Mouse (Mus musculus): ENCODE results near the gene Sox30.

Sox30 gene

DNA sequence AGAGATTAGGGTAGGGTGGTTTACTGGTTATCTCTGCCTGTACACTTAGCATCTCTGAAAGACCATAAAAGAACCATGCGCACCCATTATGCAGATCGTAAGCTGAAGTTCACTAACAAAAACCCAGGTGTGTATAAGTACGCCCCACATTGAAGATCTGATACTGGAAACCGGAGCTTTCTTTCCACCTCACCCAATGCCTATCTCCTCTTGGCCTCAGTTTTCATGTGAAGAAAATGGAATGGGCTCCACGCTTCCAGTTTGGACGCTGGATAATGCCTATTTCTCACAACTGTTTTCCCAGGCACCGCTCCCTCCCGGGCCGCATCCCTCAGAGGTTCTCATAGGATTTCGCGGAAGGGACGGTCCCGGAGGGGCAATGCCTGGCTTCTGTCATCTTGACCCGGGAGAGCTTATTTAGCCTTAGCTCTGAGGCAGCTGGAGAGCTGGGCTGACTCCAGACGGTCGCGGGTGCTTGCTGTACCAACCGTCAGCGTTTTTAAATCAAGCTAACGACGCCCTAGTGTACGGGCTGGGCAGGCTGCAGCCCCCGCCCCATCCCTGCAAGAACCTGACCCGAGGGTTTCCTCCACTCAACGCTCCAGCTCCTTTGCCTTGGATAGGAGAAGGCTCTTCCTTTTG is 76.8 kb downstream of the Sox30 start:
- peak; percentile 62 to 79 for DNase-seq

DNA sequence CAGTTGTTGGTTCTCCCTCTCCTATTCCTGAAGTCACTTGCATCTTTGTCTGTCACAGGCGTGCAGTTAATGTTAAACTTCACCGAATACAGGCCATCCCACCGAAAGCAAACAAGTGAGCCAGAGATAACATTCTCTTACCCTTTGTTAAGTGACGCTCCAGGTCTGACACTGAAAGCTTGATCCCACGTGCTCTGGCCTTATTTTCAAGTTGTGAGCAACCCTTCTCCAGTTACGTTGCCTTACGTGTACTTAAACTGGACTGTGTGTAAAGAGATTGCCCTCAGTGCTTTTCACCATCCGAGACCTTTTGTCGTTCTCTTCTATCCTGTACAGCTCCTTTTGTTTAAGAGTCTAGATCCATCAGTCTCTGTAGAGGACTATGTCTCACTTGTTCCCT is 77.9 kb downstream of the Sox30 start:
- no peak for DNase-seq

DNA sequence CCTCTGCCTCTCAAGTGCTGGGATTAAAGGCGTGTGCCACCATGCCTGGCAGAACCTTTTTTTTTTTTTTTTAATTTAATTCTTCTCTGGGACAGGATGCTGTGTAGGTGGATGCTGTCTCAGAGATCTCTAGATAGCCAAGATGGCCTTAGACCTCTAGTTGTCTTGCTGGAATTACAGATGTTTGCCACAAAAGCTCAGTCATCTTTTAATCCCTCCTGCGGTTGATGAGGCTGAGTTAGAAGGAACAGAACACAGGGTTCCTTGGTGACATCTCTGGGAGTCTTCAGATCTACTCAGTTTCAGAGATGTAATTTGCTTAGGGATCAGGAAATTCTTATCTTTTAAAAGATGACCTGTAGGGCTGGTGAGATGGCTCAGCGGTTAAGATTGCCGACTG is 78.8 kb downstream of the Sox30 start:
- no peak for DNase-seq

DNA sequence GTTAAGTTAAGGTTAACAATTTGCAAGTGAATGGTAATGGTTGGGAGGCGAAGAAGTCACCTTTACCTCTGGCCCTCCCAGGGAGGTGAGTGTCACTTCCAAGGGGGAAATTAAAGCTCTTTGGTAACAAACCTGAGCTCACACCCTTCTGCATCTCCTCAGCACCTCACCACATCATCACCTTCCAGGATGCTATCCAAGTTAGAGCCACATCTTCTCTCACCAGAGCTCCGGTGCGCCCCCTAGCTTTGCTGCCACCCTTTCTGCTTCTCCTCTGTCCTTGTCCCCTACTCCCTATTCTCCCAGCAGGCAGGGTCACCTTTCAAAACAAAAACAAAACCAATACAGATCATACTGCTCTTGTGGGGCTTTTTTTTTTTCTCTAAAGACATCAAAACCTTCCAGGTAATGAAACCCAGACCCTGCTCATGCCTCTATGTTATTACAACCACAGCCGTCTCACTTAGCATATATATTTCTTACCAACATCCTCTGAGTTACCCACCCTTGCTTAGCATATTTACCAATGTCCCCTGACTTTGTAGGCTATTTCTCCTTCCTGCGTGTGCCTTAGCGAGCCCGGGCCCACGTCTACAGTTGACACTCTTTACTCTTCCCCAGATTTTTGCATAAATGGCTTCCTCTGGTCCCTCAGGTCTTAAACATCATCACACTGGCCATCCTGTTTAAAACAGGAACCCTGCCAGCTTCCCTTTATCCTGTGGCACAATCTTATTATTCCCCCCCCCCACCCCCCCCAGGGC is 80.0 kb downstream of the Sox30 start:
- peak in 1 of 2 experiments; percentile 53 for DNase-seq

DNA sequence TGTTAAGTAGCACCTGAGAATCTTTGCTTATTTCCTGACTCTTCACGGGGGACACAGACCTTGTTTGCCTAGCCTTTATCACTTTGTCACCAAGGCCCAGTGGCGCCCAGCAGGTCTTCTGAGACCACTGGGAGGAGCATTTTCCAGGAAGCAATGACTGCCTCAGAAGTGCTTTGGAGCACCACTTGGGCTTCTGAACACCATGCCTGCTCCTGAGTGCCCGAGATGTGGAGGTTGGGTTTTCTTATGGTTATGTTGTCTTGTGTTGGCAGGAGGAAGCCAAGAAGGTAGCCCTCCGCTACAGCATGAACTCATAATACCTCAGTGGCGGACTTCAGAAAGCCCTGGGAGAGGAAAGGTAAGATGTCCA is 80.5 kb downstream of the Sox30 start:
- DNase-seq = peak; percentile 60 to 76

DNA sequence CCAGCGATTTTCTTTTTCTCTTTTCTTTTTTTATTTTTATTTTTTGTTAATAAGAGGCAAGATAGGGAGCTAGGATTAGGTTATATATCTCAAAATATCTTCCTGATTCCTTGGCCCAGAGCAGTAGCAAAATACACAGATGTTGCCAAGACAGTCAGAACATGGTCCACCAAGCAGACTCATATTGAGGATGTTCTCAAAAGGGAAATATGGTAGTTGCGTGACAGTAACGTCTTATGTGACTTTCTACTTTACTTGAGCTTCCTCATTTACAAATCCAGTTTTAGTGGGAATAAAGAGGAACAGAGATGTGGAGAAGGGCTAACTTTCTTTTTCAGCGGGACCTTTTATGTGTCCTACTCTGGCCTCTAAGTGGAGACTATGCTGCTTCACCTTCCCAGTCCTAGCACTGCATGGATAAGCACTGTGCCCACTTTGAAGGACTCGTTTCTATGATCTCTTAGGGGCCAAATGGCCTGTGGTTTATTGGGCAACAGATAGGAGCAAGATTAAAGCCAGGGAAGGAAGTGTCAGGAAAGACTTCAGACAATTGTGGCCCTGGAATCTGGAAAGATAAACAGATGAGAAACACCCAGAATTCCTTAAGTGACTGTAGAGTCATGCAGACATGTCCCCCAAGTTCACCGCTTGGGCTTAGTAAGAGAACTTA is 81.8 kb downstream of the Sox30 start:
- no peak for DNase-seq

DNA sequence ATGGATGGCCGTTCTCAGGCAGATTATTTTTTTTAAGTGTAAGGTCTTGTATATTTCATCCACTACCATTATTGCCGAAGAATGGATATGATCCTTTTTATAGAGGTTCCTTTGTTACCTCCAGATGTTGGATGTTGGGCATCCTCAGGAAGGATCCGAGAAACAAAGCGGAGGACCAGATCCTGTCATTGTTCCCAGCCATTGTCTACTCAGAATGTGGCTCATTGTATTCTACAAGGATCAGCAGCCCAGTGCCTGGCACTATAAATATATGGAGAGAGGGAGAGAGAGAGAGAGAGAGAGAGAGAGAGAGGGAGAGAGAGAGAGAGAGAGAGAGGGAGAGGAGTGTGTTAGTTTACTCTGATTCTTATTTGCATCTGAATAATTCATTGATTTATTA is 82.5 kb downstream of the Sox30 start:
- DNase-seq = no peak

DNA sequence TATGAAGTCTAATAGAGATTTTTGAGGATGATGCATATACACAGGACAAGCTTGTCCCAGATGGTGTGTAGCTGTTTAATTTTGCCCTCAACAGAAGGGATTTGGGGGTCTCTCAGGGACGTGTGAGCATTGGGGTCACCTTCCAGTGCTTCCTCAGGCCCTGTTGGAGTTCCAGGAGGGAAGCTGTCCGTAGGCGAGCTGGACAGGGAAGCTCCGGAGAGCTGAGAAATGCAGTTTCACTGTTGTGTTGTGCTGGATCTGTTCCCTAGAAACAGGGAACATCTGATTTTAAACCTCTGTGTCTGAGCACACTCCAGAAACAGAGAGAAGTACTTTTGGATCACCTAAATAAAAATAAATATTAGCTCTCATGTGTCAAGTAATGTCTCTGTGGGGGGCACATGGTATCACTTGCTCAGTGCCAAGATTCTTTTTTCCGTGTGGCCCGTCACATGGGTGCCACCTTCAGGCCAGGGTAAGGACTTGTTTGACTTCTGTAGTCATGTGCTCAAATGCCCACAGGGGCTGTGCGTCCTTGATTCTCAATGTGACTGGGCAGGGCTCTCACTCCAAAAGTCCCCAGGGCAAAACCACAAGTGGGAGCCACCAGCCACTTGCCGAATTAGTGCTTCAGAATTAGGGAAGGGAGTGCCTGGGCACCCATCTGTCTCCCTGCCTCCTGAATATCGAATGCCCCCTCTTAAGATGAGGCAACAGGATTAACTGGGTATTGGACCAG is 83.1 kb downstream of the Sox30 start:
- peak; percentile 66 to 83 for DNase-seq

DNA sequence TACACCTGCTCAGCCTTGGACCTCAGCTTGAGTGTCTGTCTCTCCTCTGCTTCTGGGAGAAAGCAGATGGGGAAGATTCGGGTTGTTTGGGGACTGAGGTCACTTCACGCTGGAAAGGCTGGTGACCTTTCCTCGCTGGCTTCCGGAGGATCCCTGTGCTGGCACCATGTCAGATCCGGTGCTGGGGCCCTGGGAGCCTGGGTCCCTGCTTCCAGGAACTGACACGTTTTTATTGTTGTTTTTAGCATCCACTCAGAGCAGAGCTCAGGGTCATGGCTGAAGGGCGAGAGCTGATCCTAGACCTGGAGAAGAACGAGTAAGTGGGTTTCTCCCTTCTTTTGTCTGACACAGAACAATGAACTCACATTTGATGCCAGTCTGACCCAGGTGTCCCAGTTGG is 84.7 kb downstream of the Sox30 start:
- peak; percentile 68 to 77 for DNase-seq

DNA sequence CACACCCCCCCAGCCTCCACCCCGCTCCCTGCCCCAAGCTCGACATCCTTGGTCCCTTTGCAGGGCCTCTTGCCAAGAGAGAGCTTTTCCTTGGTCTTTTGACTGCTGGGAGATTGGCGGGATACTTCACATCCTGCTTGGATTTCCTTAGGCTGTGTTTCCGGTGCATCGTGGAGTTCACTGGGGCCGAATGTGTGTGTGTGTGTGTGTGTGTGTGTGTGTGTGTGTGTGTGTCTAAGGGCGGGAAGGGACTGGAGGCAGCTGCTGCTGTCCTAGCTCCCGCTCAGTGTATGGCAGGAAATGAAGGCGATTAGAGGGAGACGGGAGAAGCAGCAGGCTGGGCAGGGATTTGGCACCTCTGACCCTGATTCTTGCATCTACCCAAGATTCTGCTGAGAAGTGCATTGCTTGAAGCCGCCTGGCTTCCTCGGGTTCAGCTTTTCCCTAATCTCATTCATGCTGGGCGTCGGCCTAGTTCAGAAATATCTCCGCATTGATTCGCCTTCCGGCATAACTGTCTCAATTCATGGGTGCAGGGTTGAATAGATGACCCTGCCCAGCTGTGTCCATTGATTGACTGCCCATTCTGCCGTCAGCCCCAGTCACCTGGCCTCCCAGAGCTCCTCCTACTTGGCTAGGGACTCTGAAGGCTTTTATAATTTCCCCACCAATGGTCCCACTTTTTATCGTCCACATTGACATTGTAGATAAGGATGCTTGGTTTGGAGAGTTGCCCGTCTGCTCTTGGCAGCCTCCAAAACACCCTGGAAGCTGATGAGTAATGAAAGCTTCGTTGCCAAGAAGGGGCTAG is 85.3 kb downstream of the Sox30 start:
- peak; percentile 84 to 93 for DNase-seq
